Mouse (Mus musculus) bone marrow, adult 2 months (tissue): ENCODE data around the gene Phka2. TPM values are rescaled to one million over a fixed set of nuclear protein-coding genes. Genes with fewer than 3 reads are reported as not detected.

Source experiments
- H3K27ac ChIP-seq: fragments of 200-500 bp; 2 replicates; pipeline ENCODE4 v1.5.1; 2012; ENCODE audit warnings: low read depth, mild to moderate bottlenecking, control low read depth, inconsistent platforms, low read length; ENCODE audit not compliant: control insufficient read depth, poor library complexity, insufficient read depth
- H3K4me1 ChIP-seq: fragments of 200-500 bp; 2 replicates; pipeline ENCODE4 v1.6.1; 2011; ENCODE audit warnings: low read length; ENCODE audit not compliant: control insufficient read depth, insufficient read depth
- H3K4me3 ChIP-seq: fragments of 200-500 bp; replicated peaks from 2 replicates; pipeline ENCODE3; 2011; ENCODE audit warnings: mild to moderate bottlenecking, low read depth, low read length, control low read depth; ENCODE audit not compliant: control insufficient read depth
- CTCF ChIP-seq: fragments of 200-500 bp; IDR thresholded peaks from 2 replicates; pipeline ENCODE4 v1.5.1; 2011; ENCODE audit warnings: low read length, control low read depth; ENCODE audit not compliant: control insufficient read depth, insufficient read depth
- POLR2A ChIP-seq: fragments of 200-500 bp; IDR thresholded peaks from 2 replicates; pipeline ENCODE4 v1.6.1; 2011; ENCODE audit warnings: low read depth, mild to moderate bottlenecking, control low read depth, low read length, borderline replicate concordance; ENCODE audit not compliant: control insufficient read depth
- WGBS: fragments of 180-500 bp; shearing (Covaris S2); methylation state at CpG from one replicate; pipeline ENCODE4 v1.1.7; 2018; 5-methylcytosine and 5-hydroxymethylcytosine counted together
- polyA plus RNA-seq: library from polyadenylated mRNA; stranded (reverse); fragments of >200 nt; gene quantifications from 2 replicates; pipeline ENCODE4 v1.2.4, GENCODE M21; 2011; ENCODE audit warnings: low replicate concordance; ENCODE audit not compliant: missing spikeins, insufficient read depth, insufficient read length

The Phka2 gene
- polyA plus RNA-seq, 1 experiment: 21.6 TPM

GRCm38 (mm10) chrX:160509046-160509445 is 7.1 kb downstream of the Phka2 start:
- WGBS: 56% methylated on average over 1 of the region's 1 CpGs
- TF ChIP-seq CTCF (no peak), POLR2A (no peak)
- Histone ChIP-seq H3K4me3 (no peak overlapping the region), H3K4me1 (no peaks in the 10 kb centered on the region), H3K27ac (no peak overlapping the region)

GRCm38 (mm10) chrX:160510197-160510596 is 8.2 kb downstream of the Phka2 start:
- no peak for TF ChIP-seq POLR2A
- TF ChIP-seq CTCF: no peak

GRCm38 (mm10) chrX:160516027-160516426 is 14.1 kb downstream of the Phka2 start:
- no peak overlapping the region for H3K27ac ChIP-seq
- TF ChIP-seq CTCF (no peak), POLR2A (no peak)
- no peaks in the 10 kb centered on the region for H3K4me1 ChIP-seq
- H3K4me3 ChIP-seq: no peak overlapping the region

More at GRCm38 (mm10) chrX:160510197-160510596, 8.2 kb downstream of the Phka2 start:
- H3K4me1 ChIP-seq: no peaks in the 10 kb centered on the region
- 23% methylated on average over 2 of the region's 2 CpGs for WGBS
- H3K4me3 ChIP-seq: no peak overlapping the region
- H3K27ac ChIP-seq: no peak overlapping the region

GRCm38 (mm10) chrX:160542772-160543171 is 40.8 kb downstream of the Phka2 start:
- Histone ChIP-seq H3K27ac (no peak overlapping the region), H3K4me3 (no peak overlapping the region), H3K4me1 (no peaks in the 10 kb centered on the region)
- TF ChIP-seq CTCF (no peak), POLR2A (no peak)
- WGBS: 69% methylated on average over 2 of the region's 2 CpGs

- no peak for TF ChIP-seq POLR2A
- no peak for TF ChIP-seq CTCF
- H3K4me1 ChIP-seq: no peaks in the 10 kb centered on the region
- 64% methylated on average over 1 of the region's 1 CpGs for WGBS
- no peak overlapping the region for H3K27ac ChIP-seq
- H3K4me3 ChIP-seq: no peak overlapping the region
Measured at GRCm38 (mm10) chrX:160548875-160549274, 46.9 kb downstream of the Phka2 start.

- Histone ChIP-seq H3K27ac (no peak overlapping the region), H3K4me1 (no peaks in the 10 kb centered on the region), H3K4me3 (no peak overlapping the region)
- whole genome bisulfite sequencing: 69% methylated on average over 4 of the region's 4 CpGs
- TF ChIP-seq CTCF (no peak), POLR2A (no peak)
Measured at GRCm38 (mm10) chrX:160552066-160552465, 50.1 kb downstream of the Phka2 start.

GRCm38 (mm10) chrX:160583589-160583988 is 81.6 kb downstream of the Phka2 start:
- TF ChIP-seq POLR2A (no peak), CTCF (no peak)
- Histone ChIP-seq H3K4me1 (no peaks in the 10 kb centered on the region), H3K4me3 (no peak overlapping the region), H3K27ac (no peak overlapping the region)
- 83% methylated on average over 5 of the region's 5 CpGs for WGBS

GRCm38 (mm10) chrX:160584148-160584838 is 82.3 kb downstream of the Phka2 start:
- WGBS: 89% methylated on average over 4 of the region's 4 CpGs
- H3K27ac ChIP-seq: no peak overlapping the region
- no peaks in the 10 kb centered on the region for H3K4me1 ChIP-seq
- no peak for TF ChIP-seq CTCF
- TF ChIP-seq POLR2A: no peak
- no peak overlapping the region for H3K4me3 ChIP-seq

- TF ChIP-seq POLR2A: no peak
- no peak for TF ChIP-seq CTCF
- Histone ChIP-seq H3K4me3 (no peak overlapping the region), H3K4me1 (no peaks in the 10 kb centered on the region), H3K27ac (no peak overlapping the region)
- WGBS: 42% methylated on average over 1 of the region's 1 CpGs
Measured at GRCm38 (mm10) chrX:160585110-160585509, 83.1 kb downstream of the Phka2 start.
